Mouse (Mus musculus) E14TG2a.4 (cell line): ENCODE data around the gene Rnf216.

ENCODE experiments used
- H3K27me3 ChIP-seq: 2 replicates; pipeline ENCODE4 v1.6.1; 2014; ENCODE audit warnings: low read length, control low read depth; ENCODE audit not compliant: insufficient read depth
- H3K36me3 ChIP-seq: 2 replicates; pipeline ENCODE4 v1.6.1; 2014; ENCODE audit warnings: low read length, control low read depth; ENCODE audit not compliant: insufficient read depth
- H3K4me1 ChIP-seq: replicated peaks from 2 replicates; pipeline ENCODE4 v1.6.1; 2014; ENCODE audit warnings: low read depth, low read length, control low read depth
- H3K4me3 ChIP-seq: replicated peaks from 2 replicates; pipeline ENCODE4 v1.5.1; 2014; ENCODE audit warnings: mild to moderate bottlenecking, low read length
- H3K9me3 ChIP-seq: 2 replicates; pipeline ENCODE4 v1.6.1; 2014; ENCODE audit warnings: low read length, control low read depth
- CTCF ChIP-seq: conservative IDR thresholded peaks from 2 replicates; pipeline ENCODE4 v1.5.1; 2014; ENCODE audit warnings: low read length
- NANOG ChIP-seq: IDR thresholded peaks from 2 replicates; pipeline ENCODE4 v1.6.1; 2014; ENCODE audit warnings: borderline replicate concordance, low read length, mixed read lengths
- POU5F1 ChIP-seq: IDR thresholded peaks from 2 replicates; pipeline ENCODE4 v1.6.1; 2014; ENCODE audit warnings: low read length, borderline replicate concordance

Gene Rnf216

DNA sequence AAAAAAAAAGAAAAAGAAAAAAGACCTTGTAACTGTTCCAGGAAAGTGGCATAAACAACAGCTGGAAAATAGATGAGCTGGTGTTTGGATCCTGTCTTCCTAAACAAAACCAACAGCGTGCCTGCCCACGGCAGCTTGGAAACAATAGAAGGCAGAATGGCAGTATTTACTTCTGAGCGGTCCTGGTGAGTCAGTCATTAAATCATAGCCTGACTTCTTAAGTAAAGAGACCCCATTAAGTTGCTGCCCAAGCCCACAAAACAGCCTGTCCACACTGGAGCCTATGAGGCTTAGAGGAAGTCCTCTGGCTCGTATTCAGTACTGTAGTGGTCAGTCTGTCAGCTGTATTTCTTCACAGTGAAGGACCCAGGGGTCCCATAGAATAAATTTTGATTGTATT, 81.6 kb downstream of the Rnf216 start:
- no peaks in the 10 kb centered on the region for H3K9me3 ChIP-seq
- no peaks in the 10 kb centered on the region for H3K27me3 ChIP-seq
- peaks cover 85% of the 10 kb centered on the region for H3K36me3 ChIP-seq
- peaks cover 7% of the 10 kb centered on the region for H3K4me1 ChIP-seq
- TF ChIP-seq CTCF (no peak), NANOG (no peak), POU5F1 (no peak)
- no peak overlapping the region for H3K4me3 ChIP-seq

DNA sequence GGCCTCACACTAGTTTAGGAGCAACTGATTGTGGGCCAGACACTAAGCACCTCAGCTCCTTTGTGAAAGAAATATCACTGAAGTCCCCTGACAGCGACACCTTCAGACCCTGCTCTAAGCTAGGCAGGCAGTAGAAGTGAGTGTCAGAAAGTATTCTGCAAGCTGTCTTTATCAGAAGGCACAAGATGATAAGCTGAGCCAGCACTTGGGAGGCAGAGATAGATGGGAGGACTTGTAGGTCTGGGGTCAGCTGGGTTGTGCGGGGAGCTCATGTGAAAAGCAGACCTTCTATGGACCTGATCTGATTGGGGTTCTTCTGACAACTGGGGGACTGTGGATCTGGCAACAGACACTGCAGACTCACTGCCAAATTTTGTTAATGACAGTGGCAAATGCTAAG, 88.9 kb downstream of the Rnf216 start:
- H3K9me3 ChIP-seq = no peaks in the 10 kb centered on the region
- no peak for TF ChIP-seq POU5F1
- TF ChIP-seq CTCF = no peak
- no peak for TF ChIP-seq NANOG
- H3K4me1 ChIP-seq = peaks cover 16% of the 10 kb centered on the region
- no peak overlapping the region for H3K4me3 ChIP-seq
- peaks cover 86% of the 10 kb centered on the region for H3K36me3 ChIP-seq
- H3K27me3 ChIP-seq = no peaks in the 10 kb centered on the region

DNA sequence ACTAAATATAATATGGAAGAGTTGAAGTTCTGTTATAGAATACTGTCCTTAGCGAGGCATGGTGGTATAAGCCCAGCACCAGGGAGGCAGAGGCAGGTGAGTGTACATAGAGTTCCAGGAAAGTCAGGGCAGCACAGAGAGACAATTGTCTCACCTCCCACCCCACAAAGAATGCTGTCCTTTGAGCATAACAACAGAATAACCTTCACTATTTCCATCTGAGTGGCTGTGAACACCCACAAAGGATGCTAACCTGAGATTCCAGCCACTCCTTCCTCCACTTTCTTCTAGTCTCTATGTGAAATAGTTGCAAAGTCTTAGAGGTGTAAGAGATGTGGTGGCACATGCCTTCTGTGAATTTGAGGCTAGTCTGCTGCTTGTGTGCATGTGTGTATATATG, 89.8 kb downstream of the Rnf216 start:
- TF ChIP-seq POU5F1 (no peak), NANOG (no peak), CTCF (no peak)
- peaks cover 16% of the 10 kb centered on the region for H3K4me1 ChIP-seq
- H3K4me3 ChIP-seq = no peak overlapping the region
- no peaks in the 10 kb centered on the region for H3K27me3 ChIP-seq
- no peaks in the 10 kb centered on the region for H3K9me3 ChIP-seq
- peaks cover 84% of the 10 kb centered on the region for H3K36me3 ChIP-seq

DNA sequence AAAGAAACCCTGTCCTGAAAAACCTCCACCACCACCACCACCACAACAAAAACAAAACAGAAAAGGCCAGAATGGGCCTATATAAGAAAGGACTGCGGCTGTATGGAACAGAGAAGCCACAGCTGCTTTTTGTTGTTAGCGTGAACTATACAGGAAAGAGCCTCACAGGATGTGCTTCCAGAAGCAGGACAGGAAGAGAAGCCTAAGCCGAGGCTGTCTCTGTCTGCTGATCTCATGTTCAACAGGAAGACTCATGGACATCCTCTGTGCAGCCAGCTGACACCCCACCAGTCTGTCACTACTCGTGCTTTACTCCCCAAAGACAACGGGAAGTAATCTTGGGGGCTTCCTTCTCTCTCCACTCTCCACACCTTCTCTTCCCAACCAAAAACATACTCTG, 95.4 kb downstream of the Rnf216 start:
- Histone ChIP-seq H3K27me3 (no peaks in the 10 kb centered on the region), H3K4me3 (no peak overlapping the region), H3K9me3 (no peaks in the 10 kb centered on the region), H3K4me1 (peaks cover 10% of the 10 kb centered on the region; the same call in 1 of the 2 replicates), H3K36me3 (peaks cover 89% of the 10 kb centered on the region)
- TF ChIP-seq NANOG = no peak
- no peak for TF ChIP-seq POU5F1
- no peak for TF ChIP-seq CTCF

DNA sequence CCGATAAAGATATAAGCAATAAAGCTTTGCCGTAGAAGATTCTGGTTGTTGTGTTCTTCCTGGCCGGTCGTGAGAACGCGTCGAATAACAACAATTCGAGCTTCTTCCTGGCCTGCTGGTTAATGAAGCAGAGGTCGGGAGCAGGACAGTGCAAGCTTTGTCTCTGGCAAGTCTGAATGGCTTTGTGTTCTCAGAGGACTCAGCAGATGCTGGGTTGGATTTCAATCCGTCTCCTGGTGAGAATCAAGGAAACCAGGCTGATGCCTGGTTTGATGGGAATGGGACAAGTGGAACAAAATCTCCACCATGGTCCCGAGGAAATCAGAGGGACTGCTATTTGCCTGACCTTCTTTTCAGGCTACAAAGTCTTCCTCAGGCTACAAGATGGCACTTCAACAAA, 103.4 kb downstream of the Rnf216 start:
- peaks cover 53% of the 10 kb centered on the region for H3K36me3 ChIP-seq
- no peak overlapping the region for H3K4me3 ChIP-seq
- H3K9me3 ChIP-seq = no peaks in the 10 kb centered on the region
- H3K4me1 ChIP-seq = peaks cover 11% of the 10 kb centered on the region
- no peaks in the 10 kb centered on the region for H3K27me3 ChIP-seq
- no peak for TF ChIP-seq POU5F1
- TF ChIP-seq NANOG = no peak
- no peak for TF ChIP-seq CTCF

DNA sequence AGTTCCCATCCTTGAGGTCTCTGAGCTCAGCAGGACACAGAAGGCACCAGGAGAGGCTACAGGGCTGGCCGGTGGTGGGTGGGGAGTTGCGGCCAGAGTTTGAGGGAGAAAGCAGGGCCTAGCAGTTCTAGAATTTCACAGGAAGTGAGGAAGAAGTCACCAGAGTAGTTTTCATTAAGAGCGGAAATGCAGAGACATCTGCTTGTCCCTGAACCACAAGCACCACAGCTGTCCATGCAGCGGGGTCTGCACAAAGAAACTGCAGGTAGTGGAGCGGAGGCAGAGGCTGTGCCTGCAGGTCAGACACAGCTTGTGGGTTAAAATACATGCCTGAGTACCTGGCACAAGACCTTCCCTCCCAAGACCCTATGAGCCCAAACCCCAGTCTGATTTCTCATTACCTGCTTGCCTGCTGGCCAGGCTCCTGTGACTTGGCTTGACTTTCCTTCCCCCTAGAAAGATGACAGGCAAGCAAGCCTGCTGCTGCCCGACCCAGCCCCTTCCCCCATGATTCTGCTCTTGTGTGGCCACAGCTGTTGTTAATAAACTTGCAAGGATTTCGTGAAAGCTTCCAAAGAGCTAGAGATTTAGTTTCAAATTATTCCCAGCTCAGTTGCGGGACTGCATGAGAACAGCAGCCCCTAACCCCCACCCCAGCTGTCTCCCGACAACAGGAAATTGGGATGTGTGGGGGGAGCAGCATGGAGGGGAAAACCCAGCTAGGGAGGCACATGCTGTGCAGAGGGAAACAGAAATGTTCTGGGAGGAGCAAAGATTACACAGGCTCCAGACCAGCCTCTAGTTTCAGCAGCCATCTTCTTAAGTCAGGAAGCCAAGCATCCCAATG, 111.9 kb downstream of the Rnf216 start:
- no peaks in the 10 kb centered on the region for H3K9me3 ChIP-seq
- peaks cover 54% of the 10 kb centered on the region for H3K4me1 ChIP-seq
- peak overlapping the region; percentile 20 for H3K4me3 ChIP-seq
- TF ChIP-seq NANOG (no peak), CTCF (no peak), POU5F1 (no peak)
- H3K36me3 ChIP-seq = peaks cover 59% of the 10 kb centered on the region
- H3K27me3 ChIP-seq = no peaks in the 10 kb centered on the region

DNA sequence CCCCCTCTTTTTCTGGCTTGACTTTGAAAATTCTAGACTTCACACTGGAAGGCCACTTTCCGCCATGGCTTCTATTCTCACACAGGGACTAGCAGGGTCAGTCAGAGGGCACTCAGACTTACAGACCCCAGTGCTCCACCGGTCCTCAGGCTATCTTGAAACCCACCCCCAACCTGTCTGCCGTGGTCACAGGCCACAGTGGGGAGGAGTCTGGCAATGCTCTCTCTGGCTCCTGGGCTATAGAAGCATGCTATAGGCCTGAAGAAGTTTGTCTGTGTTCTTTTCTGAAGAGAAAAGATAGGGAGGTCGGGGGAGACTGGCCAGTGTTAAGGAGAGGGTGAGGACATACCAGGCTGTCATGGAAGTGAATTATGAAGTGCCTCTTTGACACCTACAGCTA, 112.7 kb downstream of the Rnf216 start:
- Histone ChIP-seq H3K27me3 (no peaks in the 10 kb centered on the region), H3K4me1 (peaks cover 54% of the 10 kb centered on the region), H3K4me3 (0 out of 2 replicates have a peak overlapping the region, but pooled peaks have one; percentile 20), H3K9me3 (no peaks in the 10 kb centered on the region), H3K36me3 (peaks cover 61% of the 10 kb centered on the region)
- TF ChIP-seq NANOG (no peak), POU5F1 (no peak), CTCF (no peak)

DNA sequence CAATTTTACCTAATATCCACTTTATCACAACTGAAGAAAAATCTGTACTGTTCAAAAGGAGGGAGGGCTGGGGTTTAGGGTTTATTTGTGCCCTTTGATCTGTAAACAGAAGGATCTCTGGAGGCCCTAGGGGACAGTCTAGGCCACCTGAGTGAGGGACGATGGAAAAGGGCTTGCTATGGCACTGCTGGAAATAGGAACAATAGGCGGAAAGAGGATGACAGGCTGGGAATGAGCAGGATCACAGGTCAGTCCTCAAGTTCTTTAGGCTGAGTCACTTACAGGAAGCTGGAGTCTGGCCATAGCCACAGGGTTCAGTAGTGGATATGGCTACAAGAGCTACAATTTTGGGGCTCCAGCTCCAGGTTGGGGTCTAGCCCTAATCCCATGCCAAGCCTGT, 114.6 kb downstream of the Rnf216 start:
- Histone ChIP-seq H3K4me1 (peaks cover 63% of the 10 kb centered on the region), H3K4me3 (no peak overlapping the region), H3K9me3 (no peaks in the 10 kb centered on the region), H3K36me3 (peaks cover 69% of the 10 kb centered on the region), H3K27me3 (no peaks in the 10 kb centered on the region)
- TF ChIP-seq CTCF = no peak
- TF ChIP-seq POU5F1 = no peak
- no peak for TF ChIP-seq NANOG

DNA sequence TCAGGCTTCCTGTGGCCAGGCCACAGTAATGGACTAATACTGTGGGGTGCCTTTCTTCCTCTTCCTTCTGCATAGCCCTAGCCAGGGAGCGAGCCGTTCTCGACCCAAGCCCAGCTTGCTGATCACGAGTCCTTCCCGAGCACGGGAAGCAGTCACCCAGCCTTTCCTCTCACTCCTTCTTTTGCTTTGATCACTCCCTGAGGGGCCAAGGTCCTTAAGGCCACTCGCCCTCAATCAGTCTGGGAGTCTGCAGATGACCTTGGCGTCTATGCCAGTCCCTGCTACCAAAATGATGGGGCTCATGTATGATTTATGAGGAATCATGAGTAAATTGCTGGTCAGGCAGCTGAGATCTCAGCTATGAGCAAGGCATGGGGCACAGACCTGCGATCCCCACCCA, 115.3 kb downstream of the Rnf216 start:
- Histone ChIP-seq H3K4me1 (peaks cover 64% of the 10 kb centered on the region), H3K9me3 (no peaks in the 10 kb centered on the region), H3K36me3 (peaks cover 69% of the 10 kb centered on the region), H3K4me3 (no peak overlapping the region), H3K27me3 (no peaks in the 10 kb centered on the region)
- TF ChIP-seq CTCF = no peak
- TF ChIP-seq POU5F1 = no peak
- no peak for TF ChIP-seq NANOG
